Mouse (Mus musculus) adrenal gland, adult 18-20 months (tissue): ENCODE data around the gene Nyap1. TPM values are rescaled to one million over a fixed set of nuclear protein-coding genes. Genes with fewer than 3 reads are reported as not detected.
"Not testable (repeated sequence)": the region's sequence is repeated elsewhere in the genome, so short reads cannot be mapped to it uniquely, and the experiment has no call there.

Source experiments
- DNase-seq, 2 experiments: peaks; one replicate each; pipeline ENCODE4 v3.0.0; 2021 to 2022; ENCODE audit warnings: low spot score in 2 of 2
- total RNA-seq, 2 experiments: library from RNA; stranded (reverse); gene quantifications; 1 replicate in 1 of 2; 2 replicates in 1 of 2; pipeline ENCODE4 v1.2.3; 2021

The Nyap1 gene
- total RNA-seq, 2 experiments from 2014 or later = 4.2 to 4.7 TPM

DNA sequence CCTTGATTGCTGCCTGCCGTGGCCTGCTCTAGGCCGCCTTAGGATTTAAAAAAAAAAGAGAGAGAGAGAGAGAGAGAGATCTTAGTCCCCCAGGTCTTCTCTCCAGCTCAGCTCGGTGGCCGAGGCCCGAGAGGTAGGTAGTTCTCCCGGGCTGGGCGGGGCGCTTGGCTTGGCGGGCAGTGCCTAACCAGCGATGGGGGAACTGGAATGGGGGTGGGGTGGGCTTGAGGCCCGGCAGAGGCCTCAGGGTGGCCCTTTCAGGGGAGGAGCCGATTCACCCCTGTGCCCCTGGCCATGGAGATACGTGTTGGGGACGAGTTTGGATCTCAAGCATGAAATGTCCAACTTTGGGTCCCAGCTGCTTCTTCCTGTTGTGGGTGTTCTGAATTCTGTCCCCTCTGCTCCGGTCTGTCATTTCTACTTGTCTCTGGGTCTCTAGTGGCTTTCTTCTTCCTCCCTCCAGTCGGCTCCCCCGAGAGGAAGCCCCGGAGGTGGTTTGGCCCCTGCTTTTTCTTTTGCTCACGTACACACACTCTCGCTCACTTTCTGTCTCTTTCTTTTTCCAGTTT lies 5.0 kb upstream of the Nyap1 start:
- peak; percentile 58 to 68 for DNase-seq

DNA sequence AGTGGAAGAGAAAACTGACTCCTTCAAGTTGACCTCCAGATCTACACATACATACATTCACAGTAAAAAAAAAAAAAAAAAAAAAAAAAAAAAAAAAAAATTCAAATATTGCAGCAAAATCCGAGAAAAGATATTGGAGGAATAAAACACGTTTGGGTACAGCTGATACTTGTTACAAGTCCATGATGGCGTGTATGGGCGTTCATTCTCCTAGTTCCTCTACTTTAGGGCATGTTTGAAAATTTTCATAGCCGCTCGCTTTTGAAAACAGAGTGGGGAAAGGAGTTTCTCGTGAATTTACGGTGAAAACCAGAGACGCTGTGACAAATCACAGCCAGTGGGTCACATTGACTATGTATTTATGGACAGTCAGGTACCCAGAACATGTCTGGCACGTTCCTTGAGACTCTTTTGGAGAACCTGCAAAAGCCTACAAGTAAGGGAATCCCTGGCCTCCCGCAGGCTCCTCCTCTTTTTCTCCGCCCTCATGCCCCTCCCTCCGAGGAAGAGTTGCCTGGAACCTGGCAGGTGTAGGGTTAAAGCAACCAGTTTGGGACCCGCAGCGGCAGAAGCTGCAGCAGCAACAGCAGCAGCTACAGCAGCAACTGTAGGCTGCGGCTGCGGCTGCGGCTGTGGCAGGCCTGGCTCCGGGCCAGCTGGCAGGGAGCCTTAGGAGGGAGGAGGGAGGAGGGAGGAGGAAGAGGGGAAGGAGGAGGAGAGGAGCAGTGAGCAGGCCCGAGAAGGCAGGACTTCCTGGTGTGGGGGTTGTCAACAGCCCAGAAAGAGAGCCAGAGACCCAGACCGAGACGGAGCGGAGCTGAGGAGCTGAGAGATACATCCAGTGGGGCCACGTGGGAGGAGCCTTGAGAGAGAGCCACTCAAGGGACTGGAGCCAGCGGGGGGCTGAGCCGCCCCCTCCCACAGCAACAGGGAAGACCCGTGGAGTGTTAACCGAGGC lies 4.1 kb upstream of the Nyap1 start, which contains the start of gene Tsc22d4:
Gene Tsc22d4, plus strand, starts transcription at position 517 of the 958 bp plus-strand sequence.
- peak; percentile 94 for DNase-seq

GRCm38 (mm10) chr5:137744197-137744596 lies 2.8 kb upstream of the Nyap1 start:
- DNase-seq = no peak

- no peak for DNase-seq
Measured at GRCm38 (mm10) chr5:137742836-137743235, 1.4 kb upstream of the Nyap1 start.

GRCm38 (mm10) chr5:137742048-137742447 lies 641 bp upstream of the Nyap1 start:
- no peak for DNase-seq

DNA sequence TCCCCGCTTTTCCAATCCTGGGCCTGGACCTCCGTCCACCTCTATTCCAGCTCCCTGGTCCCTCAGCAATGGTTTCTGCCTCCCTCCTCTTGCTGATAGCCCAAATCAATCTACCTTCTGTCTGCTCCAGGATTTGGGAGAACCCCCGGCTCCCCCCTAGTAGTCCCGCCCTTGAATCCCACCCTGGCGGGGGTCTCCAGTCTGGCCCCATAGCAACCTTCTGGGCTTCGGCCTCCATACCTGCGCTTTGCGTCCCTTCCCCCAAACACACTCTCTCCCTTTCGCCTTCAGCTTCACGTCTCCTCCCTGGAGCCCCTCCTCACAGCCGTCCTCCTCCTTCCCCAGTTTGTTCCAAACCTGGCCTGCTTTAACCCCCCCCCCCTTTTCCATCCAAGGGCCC lies 901 bp downstream of the Nyap1 start:
- no peak for DNase-seq

GRCm38 (mm10) chr5:137739471-137739870 lies 1.9 kb downstream of the Nyap1 start:
- DNase-seq = no peak

- DNase-seq = no peak
Measured at GRCm38 (mm10) chr5:137738516-137738915, 2.9 kb downstream of the Nyap1 start.

DNA sequence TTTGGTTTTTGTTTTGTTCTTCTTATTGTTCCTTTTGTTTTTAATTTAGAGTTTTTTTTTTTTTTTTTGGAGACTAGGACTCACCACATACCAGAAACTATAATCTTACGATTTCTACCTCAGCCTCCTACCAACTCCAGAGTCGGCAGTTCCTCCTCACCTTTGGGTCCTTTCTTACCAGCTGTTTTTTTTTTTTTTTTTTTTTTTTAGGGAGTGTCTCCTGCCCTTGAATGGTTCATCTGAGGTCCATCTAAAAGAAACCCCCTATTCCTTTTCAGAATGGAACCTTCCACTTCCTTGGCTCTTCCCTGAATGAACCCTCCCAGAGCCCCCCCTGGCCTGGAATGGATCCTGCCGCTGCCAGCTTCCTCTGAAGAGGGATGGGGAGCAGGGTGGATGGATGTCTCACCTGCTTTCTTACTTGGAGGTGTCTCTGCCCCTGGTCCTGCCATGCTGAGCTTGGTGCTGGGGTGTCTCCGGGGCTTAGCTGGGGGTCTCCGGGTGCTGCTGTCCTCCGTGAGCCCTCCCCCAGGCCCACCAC lies 3.9 kb downstream of the Nyap1 start:
- DNase-seq = no peak

GRCm38 (mm10) chr5:137734289-137735061 lies 6.9 kb downstream of the Nyap1 start:
- DNase-seq = no peak

GRCm38 (mm10) chr5:137733638-137734288 lies 7.6 kb downstream of the Nyap1 start:
- no peak for DNase-seq

DNA sequence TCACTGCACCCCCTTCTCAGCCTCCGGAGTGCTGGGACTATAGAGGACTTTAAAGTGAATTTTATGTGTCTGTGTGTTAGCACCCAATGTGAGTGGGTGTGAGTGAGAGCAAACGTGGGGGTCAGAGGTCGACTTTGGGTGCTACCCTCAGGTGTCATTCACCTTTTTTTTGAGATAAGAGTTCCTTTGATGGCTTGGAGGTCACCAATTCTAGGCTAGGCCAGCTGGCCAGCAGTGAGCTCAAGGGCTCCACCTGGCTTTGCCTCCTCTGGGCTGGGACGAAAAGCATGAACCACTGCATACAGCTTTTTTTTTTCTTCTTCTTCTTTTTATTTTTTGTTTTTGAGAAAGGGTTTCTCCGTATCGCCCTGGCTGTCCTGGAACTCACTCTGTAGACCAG lies 14.6 kb downstream of the Nyap1 start:
- no peak for DNase-seq

GRCm38 (mm10) chr5:137723840-137724239 lies 17.6 kb downstream of the Nyap1 start:
- no peak for DNase-seq

- DNase-seq = not testable (repeated sequence)
Measured at GRCm38 (mm10) chr5:137720558-137721164, 20.7 kb downstream of the Nyap1 start.

GRCm38 (mm10) chr5:137719088-137719487 lies 22.3 kb downstream of the Nyap1 start:
- DNase-seq = no peak

GRCm38 (mm10) chr5:137718020-137718790 lies 23.2 kb downstream of the Nyap1 start:
- no peak for DNase-seq

- no peak for DNase-seq
Measured at GRCm38 (mm10) chr5:137715685-137716084, 25.7 kb downstream of the Nyap1 start.

- no peak for DNase-seq
Measured at GRCm38 (mm10) chr5:137713454-137713853, 28.0 kb downstream of the Nyap1 start.

- peak; percentile 35 to 44 for DNase-seq
Measured at GRCm38 (mm10) chr5:137706913-137707633, 34.3 kb downstream of the Nyap1 start.
